Mouse (Mus musculus) right cerebral cortex, postnatal 4 days (tissue): ENCODE results near the gene Stum.
"Not testable (repeated sequence)": the region's sequence is repeated elsewhere in the genome, so short reads cannot be mapped to it uniquely, and the experiment has no call there.

ENCODE experiments used
- DNase-seq: peaks from one replicate; pipeline ENCODE4 v3.0.0-alpha.2; 2022

Stum gene

GRCm38 (mm10) chr1:180403694-180404606 is 79.4 kb downstream of the Stum start:
- no peak for DNase-seq

DNA sequence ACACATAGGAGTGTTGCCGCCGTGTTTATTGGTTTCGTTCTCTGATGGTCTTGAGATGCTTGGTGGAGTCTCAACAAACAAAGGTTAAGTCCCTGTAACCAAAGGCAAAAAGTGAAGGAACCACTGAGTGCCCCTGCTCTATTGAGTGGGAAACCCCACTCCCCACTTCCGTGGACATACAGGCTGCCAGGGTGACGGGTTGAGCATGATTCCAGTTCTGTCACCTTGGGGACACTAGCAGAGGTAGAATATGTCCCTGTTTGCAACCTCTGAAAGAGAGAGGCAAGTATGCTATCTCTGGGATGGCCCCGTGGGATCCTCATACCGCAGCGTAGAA is 80.0 kb downstream of the Stum start:
- no peak for DNase-seq

- no peak for DNase-seq
Observed at GRCm38 (mm10) chr1:180402481-180403081, 80.7 kb downstream of the Stum start.

DNA sequence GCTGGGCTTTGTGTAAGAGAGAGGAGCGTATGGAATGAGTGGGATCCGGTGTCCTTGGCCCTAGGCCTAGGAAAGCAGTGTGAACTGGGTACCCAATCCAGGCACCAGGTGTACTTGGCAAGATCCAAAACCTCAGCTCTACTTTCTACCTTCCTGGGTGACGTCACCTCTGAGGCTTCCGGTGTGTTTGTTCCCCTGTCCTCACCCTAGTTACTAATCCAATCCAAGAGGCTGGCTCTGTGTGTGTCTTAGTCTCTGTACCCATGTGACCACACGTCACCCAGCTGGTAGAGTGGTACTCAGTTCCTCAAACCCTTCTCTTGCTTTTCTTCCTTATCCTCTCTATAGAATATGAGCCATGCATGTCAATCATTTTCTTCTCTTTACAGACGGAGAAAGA is 81.6 kb downstream of the Stum start:
- no peak for DNase-seq

- DNase-seq = no peak
Observed at GRCm38 (mm10) chr1:180400691-180401455, 82.4 kb downstream of the Stum start.

GRCm38 (mm10) chr1:180398446-180398845 is 84.9 kb downstream of the Stum start:
- DNase-seq = no peak

DNA sequence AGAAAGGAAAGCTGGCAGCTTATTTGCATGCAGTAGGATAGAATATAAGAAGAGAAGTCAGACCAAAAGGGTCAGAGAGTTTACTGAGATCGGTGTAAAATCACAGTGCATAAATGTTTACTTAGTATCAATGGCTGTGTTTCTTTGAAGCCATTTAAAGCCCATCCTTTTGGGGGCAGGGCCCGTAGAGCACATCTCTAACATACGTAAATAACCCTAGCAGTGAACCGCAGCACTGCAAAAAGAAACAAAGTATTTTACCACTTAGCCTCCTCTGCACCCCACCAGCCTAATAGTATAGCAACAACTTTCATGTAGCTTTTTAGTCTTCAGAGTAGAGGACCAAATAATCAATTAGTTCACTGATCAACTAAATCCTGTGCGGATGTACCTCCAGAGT is 85.6 kb downstream of the Stum start:
- DNase-seq = no peak

DNA sequence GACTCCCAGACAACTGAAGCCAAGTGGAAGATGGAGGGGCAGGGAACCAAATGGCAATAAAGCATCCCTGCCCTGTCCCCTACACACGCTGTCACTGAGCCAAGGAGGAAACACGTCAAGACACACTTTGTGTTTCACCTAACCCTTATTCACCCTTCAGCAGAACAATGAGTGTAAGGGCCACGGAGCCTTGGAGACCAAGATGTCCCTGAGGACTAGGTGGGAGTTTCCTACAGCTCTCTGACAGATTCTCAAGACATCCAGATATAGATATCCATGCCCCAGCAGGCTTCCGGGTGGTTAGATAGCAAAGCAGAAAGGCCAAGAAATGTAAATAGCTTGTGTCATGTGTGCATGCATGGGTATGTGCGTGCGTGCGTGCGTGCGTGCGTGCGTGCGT is 89.4 kb downstream of the Stum start:
- no peak for DNase-seq

DNA sequence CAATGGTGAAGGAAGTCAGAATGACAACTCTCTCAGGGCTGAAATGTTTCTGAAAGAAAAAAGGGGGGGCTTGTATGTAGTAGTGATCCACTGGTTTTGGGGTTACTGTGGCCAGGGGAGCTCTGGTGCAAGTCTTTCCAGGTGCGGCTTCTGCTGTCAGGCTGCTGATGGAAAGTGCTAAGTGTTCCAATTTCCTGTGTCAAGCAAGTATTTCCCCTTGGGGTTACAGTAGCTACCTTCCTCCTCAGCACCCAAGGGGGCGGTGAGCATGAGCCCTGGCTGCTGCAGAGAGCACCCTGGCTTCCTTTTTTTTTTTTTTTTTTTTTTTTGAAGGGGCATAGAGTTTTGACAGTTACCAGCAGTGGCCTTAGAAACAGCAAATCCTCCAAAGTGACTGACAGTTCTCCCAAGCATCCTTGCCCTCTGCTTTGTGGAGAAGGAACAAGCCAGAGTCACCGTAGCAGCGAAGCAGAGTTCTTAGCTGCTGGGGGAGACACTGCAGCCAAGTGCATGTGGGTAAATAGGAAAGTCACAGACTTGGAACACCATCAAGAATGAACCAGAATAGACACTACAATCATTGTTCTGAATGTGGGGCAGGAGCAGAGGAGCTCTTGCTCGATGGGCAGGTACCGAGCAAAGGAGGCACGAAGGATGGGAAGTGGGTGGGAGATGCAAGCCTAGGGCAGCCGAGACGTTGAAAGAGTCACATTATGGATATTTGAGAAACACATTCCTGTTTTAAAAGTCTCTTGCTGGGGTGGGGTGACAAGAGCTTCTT is 90.1 kb downstream of the Stum start:
- no peak for DNase-seq

GRCm38 (mm10) chr1:180392137-180392798 is 91.0 kb downstream of the Stum start:
- DNase-seq = no peak

GRCm38 (mm10) chr1:180391575-180391945 is 91.7 kb downstream of the Stum start:
- DNase-seq = no peak

DNA sequence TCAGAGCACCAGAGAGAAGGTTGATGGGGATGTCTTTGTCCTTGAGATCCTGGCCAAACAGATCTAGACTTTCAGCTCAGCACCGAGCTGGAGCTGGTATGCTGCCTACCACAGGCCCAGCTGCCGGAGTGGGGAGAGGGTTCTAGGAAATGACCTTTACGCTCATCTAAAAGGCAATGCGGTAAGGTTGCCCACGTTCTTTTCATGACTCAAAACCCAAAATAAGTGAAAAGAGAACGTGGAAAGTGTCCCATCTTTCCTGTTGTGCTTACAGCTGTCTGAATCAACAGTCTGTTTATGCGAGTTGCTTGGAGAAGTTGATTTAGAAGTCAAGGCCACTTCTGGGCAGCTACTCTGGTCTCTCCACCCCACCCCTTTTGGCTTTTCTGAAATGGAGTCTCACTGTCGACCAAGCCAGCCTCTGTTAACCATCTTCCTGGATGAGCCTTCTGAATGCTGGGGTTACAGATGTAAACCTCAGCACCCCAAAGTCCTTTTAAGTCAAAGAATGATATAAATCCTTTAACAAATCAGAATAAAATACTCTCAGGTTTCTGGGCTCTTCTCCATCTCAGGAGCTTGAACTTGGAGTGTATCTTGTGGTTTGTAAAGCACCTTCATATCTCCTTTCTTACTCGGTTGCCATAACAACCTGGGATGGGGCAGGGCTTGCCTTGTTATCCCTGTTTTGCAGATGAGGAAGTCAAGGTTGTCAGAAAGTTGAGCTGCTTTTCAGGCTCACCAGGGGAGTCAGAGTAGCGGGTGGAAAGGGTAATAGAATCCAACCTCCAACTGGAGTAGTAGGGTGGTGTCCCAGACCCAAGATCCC is 92.3 kb downstream of the Stum start:
- DNase-seq = no peak

- DNase-seq = no peak
Observed at GRCm38 (mm10) chr1:180390321-180390731, 93.0 kb downstream of the Stum start.

DNA sequence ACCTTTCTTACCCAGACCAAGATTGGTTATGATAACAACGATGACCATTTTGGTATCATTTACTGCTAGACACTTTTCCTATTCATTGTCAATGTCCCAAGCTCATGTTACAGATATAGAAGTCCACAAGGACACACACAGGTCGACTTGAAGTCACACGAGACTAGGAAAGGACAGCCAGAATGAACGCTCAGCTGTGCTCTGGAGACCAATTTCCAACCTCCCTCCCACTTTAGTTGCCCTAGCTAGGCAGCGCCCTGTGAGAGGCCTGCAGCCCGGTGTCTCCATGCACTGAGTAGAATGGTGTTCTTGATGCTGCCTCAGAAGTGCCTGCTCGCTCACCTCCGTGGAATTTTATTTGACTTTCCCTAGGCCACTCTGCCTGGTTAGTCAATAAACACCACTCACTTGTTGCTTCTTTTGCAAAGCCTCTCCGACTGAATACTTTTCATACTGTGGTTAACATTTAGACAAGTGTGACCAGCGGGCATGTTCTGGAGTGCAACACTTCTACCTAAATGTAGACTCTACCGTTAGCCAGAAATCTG is 94.0 kb downstream of the Stum start:
- DNase-seq = not testable (repeated sequence)

DNA sequence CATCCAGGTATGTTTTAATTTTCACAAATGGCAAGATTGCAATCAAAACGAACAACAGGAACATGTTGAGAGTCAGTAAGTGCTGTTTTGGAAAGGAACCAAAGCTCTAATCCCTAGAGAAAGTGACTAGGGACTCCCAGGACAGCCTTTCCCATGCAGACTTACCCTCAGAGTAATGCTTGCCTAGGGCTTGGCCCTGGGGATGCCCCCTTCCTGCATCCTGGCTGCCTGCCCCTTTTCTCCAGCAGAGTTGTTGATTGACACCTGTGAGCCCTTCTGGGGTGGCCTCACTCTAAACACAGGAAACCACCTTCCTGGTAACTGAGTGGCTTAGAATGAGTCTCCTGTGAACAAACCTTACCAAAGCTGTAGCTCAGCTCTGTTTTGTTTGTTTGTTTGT is 94.8 kb downstream of the Stum start:
- DNase-seq = no peak

DNA sequence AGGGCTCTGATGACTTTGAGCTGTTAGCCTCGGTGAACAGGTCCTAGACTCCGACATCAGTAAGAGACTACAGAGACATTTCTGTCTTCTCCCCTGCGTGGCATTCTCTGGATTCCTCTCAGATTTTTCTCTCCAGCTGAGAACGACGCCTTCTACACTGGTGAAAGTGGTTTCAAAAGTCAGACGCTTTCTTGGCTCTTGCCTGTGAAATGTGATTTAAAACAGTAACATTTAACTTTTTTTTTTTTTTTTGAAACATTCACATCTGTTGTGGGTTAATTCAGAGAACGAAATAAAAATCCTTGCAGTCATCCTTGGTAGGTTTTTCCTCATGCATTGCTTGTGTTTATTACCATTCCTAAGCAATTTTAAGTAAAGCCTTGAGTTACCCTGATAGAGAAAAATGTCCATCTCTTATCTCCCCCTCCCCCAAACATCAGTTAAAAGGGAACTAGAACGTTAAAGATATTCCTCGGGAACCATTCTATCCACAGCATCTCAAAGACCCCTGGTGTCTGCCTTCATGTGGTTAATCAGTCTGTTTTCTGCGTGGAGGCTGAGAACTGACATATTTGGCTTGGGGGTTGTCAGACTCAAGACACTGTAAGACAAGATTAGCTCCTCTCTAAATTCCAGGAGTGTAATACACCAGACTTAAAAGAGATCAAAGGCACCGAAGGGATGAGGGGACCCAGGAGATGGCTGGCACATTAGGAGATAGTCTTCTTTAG is 95.4 kb downstream of the Stum start:
- DNase-seq = no peak

- peak; percentile 93 for DNase-seq
Observed at GRCm38 (mm10) chr1:180386951-180387749, 96.2 kb downstream of the Stum start.

DNA sequence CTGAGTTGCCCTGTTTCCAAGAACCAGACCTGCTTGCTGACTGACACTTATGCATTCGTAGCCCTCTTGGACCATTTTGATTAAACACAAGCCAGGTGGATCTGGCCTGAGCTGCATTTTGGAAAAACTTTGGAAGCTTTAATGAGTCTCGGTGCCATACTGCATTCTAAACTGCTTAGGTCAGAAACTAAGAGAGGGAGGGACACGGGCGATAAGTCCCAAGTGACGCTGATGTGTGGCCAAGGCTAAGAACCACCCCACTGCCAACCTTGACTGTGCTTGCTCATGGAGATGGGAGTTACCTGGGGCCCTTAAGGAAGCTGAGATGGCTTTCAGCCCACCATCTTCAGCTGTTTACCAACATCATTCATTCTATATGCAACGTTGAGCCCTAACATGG is 98.0 kb downstream of the Stum start:
- no peak for DNase-seq

- DNase-seq = no peak
Observed at GRCm38 (mm10) chr1:180384486-180384885, 98.8 kb downstream of the Stum start.

DNA sequence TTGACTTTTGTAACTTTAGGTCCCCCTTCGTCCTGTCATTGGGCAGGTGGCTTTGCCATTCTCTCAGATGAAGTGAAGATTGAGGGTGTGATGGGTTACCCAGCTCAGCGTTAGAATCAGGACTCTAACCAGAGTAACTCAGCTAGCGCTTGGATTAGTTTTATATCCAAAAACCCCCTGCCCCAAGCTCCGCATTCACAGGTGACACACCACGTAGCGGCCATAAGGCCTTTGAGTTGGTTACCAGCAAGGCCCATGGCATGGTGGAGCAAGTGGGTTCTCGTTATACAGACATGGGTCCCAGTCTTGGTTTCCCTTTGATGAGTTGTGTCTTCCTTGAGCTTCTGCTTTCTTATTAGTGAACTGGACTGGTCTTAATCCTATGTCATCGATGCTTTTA is 99.4 kb downstream of the Stum start:
- DNase-seq = no peak
